Mouse (Mus musculus): ENCODE data around the gene Plekha6.

- TF ChIP-seq POLR2A (IDR thresholded peaks at IDR 0.05; ENCODE audit: borderline replicate concordance, low read depth, low read length) (no peak), CTCF (IDR thresholded peaks at IDR 0.05; ENCODE audit: low read depth, low read length) (no peak)
Measured at GRCm38 (mm10) chr1:133209036-133209435, 45.0 kb downstream of the Plekha6 start.
